Comparison of ENCODE assay signal across 18 mouse cellular contexts in genomic region chr14:16738538-16738937, GRCm38 (mm10).
DNase-seq lines count a peak whose midpoint lies in the region; ATAC-seq and TF ChIP-seq lines count a peak whose summit lies in the region.
"Had no signal": no experiment of that assay in that cellular context is flagged by ENCODE, and none has a peak within 500 bp of the region (broad histone marks: within the 10 kb centered on the region; RNA-seq: fewer than 3 reads in every experiment).

No protein-coding gene starts in this region.

- peak; percentile 32; the same call in 1 of the 2 replicates for ATAC-seq in forebrain, embryonic 15.5 days (replicated peaks)
- no peak for ATAC-seq in forebrain, embryonic 11.5 days (replicated peaks; ENCODE audit: low FRiP score)
- no peak for ATAC-seq in lung, postnatal 0 days

- WGBS in forebrain, embryonic 15.5 days, result 56% methylated on average over 1 of the region's 1 CpGs
- WGBS in forebrain, embryonic 11.5 days, result 89% methylated on average over 1 of the region's 1 CpGs
- WGBS in lung, postnatal 0 days, result 56% methylated on average over 1 of the region's 1 CpGs

- H3K4me3 ChIP-seq in forebrain, embryonic 15.5 days, result no peak overlapping the region
- H3K4me3 ChIP-seq in forebrain, embryonic 11.5 days (ENCODE audit: low read depth, low read length), result no peak overlapping the region
- no peak overlapping the region for H3K4me3 ChIP-seq in lung, postnatal 0 days (ENCODE audit: low read depth, low read length)
- H3K4me3 ChIP-seq: hindbrain, embryonic 12.5 days; limb, embryonic 13.5 days had no signal

- peaks cover 7% of the 10 kb centered on the region for H3K4me1 ChIP-seq in forebrain, embryonic 15.5 days
- H3K4me1 ChIP-seq in forebrain, embryonic 11.5 days (replicated peaks; ENCODE audit: control insufficient read depth, insufficient read depth, low read length), result peaks cover 4% of the 10 kb centered on the region
- peaks cover 12% of the 10 kb centered on the region for H3K4me1 ChIP-seq in lung, postnatal 0 days (ENCODE audit: insufficient read depth, low read depth, low read length)

- TF ChIP-seq EP300 in lung, postnatal 0 days (IDR thresholded peaks at IDR 0.05), result no peak

- 0 out of 2 replicates have a peak, but pooled peaks cover 6% of the 10 kb centered on the region for H3K27me3 ChIP-seq in forebrain, embryonic 15.5 days
- peaks cover 5% of the 10 kb centered on the region; the same call in 1 of the 2 replicates for H3K27me3 ChIP-seq in forebrain, embryonic 11.5 days (ENCODE audit: control insufficient read depth, insufficient read depth, low read length)
- H3K27me3 ChIP-seq in lung, postnatal 0 days (replicated peaks; ENCODE audit: insufficient read depth, low read length), result no peaks in the 10 kb centered on the region
- H3K27me3 ChIP-seq: hindbrain, embryonic 12.5 days; limb, embryonic 13.5 days had no signal

- DNase-seq in forebrain, embryonic 11.5 days (ENCODE audit: low spot score), result no peak
- peak; percentile 16 for DNase-seq in lung, postnatal 0 days (ENCODE audit: low spot score)
- no peak for DNase-seq in lung, postnatal 25 days (ENCODE audit: low spot score)
- peak; percentile 5 for DNase-seq in adipocyte (ENCODE audit: low spot score)
- peak; percentile 44 to 58 for DNase-seq in left cerebral cortex, adult 9 months (ENCODE audit: low spot score in 2 of 2)
- DNase-seq in embryo, embryonic 9.5 days (ENCODE audit: extremely low spot score), result no peak
- DNase-seq in spleen, postnatal 36 days (ENCODE audit: low spot score in 2 of 2), result no peak
- DNase-seq: adrenal gland, adult 8-10 months; cerebellum, adult 9-10 months; gastrocnemius, postnatal 14 days; kidney, adult 11 months; kidney, postnatal 25 days; retina, postnatal 1 day; thymus, adult 18-20 months had no signal

- H3K36me3 ChIP-seq in forebrain, embryonic 15.5 days, result no peaks in the 10 kb centered on the region
- H3K36me3 ChIP-seq in forebrain, embryonic 11.5 days (ENCODE audit: control insufficient read depth, insufficient read depth, low read length), result no peaks in the 10 kb centered on the region
- H3K36me3 ChIP-seq in lung, postnatal 0 days (ENCODE audit: insufficient read depth, low read length), result no peaks in the 10 kb centered on the region
- H3K36me3 ChIP-seq: G1E; hindbrain, embryonic 12.5 days; limb, embryonic 13.5 days had no signal

- no peak overlapping the region for H3K27ac ChIP-seq in forebrain, embryonic 15.5 days (replicated peaks)
- no peak overlapping the region for H3K27ac ChIP-seq in forebrain, embryonic 11.5 days (ENCODE audit: low read depth, low read length)
- H3K27ac ChIP-seq in lung, postnatal 0 days (ENCODE audit: low read length), result no peak overlapping the region
- H3K27ac ChIP-seq: hindbrain, embryonic 12.5 days; limb, embryonic 13.5 days had no signal

- H3K4me2 ChIP-seq in forebrain, embryonic 15.5 days (replicated peaks), result no peak overlapping the region
- no peak overlapping the region for H3K4me2 ChIP-seq in forebrain, embryonic 11.5 days (ENCODE audit: low read depth, low read length, severe bottlenecking)
- no peak overlapping the region for H3K4me2 ChIP-seq in lung, postnatal 0 days (replicated peaks; ENCODE audit: low read depth, low read length)
- H3K4me2 ChIP-seq: hindbrain, embryonic 12.5 days; limb, embryonic 13.5 days had no signal

- no peaks in the 10 kb centered on the region for H3K9me3 ChIP-seq in forebrain, embryonic 15.5 days
- H3K9me3 ChIP-seq in forebrain, embryonic 11.5 days (ENCODE audit: control insufficient read depth, low read length), result no peaks in the 10 kb centered on the region
- H3K9me3 ChIP-seq in lung, postnatal 0 days (ENCODE audit: low read length), result no peaks in the 10 kb centered on the region
- H3K9me3 ChIP-seq: G1E; hindbrain, embryonic 12.5 days; limb, embryonic 13.5 days had no signal

- H3K9ac ChIP-seq in forebrain, embryonic 15.5 days (replicated peaks), result no peak overlapping the region
- no peak overlapping the region for H3K9ac ChIP-seq in forebrain, embryonic 11.5 days (ENCODE audit: low read length)
- H3K9ac ChIP-seq in lung, postnatal 0 days (replicated peaks; ENCODE audit: low read depth), result no peak overlapping the region
- H3K9ac ChIP-seq: hindbrain, embryonic 12.5 days; limb, embryonic 13.5 days had no signal

- TF ChIP-seq CTCF in lung, postnatal 0 days (IDR thresholded peaks at IDR 0.05), result no peak

Comparison
In these comparisons a context has a peak if more than half of its experiments do, and no peak if none do; other contexts are left out.
1. DNase-seq: peak in lung, postnatal 0 days (single experiment), adipocyte (single experiment) and left cerebral cortex, adult 9 months (2 of 2); none in forebrain, embryonic 11.5 days (single experiment), lung, postnatal 25 days (single experiment), embryo, embryonic 9.5 days (single experiment) and spleen, postnatal 36 days (0 of 2).